Mouse (Mus musculus) midbrain, embryonic 15.5 days (tissue): ENCODE results near the gene Il11ra1. TPM values are rescaled to one million over a fixed set of nuclear protein-coding genes. Genes with fewer than 3 reads are reported as not detected.
A peak's percentile ranks its signal among the peaks of the same experiment; 100 is the strongest.
"Not testable (repeated sequence)": the region's sequence is repeated elsewhere in the genome, so short reads cannot be mapped to it uniquely, and the experiment has no call there.

Experiments used
- ATAC-seq: fragments of 200-750 bp; cut with Nextera tagmentation; replicated peaks from 2 replicates; pipeline ENCODE4 v1.8.0; 2017; ENCODE audit warnings: moderate TSS enrichment
- H3K27ac ChIP-seq: fragments of 300-500 bp; sonication (generic); 2 replicates; pipeline ENCODE4 v1.5.1; 2015; ENCODE audit warnings: mild to moderate bottlenecking, inconsistent platforms
- H3K27me3 ChIP-seq: fragments of 300-500 bp; sonication (generic); replicated peaks from 2 replicates; pipeline ENCODE4 v1.6.1; 2015; ENCODE audit warnings: inconsistent platforms
- H3K36me3 ChIP-seq: fragments of 300-500 bp; sonication (generic); replicated peaks from 2 replicates; pipeline ENCODE4 v1.6.1; 2015; ENCODE audit warnings: inconsistent platforms
- H3K4me1 ChIP-seq: fragments of 300-500 bp; sonication (generic); 2 replicates; pipeline ENCODE4 v1.6.1; 2015; ENCODE audit warnings: inconsistent platforms
- H3K4me2 ChIP-seq: fragments of 300-500 bp; sonication (generic); 2 replicates; pipeline ENCODE4 v1.6.1; 2015; ENCODE audit warnings: inconsistent platforms, mild to moderate bottlenecking, moderate library complexity
- H3K4me3 ChIP-seq: fragments of 300-500 bp; sonication (generic); 2 replicates; pipeline ENCODE4 v1.5.1; 2015; ENCODE audit warnings: mild to moderate bottlenecking, inconsistent platforms
- H3K9ac ChIP-seq: fragments of 300-500 bp; sonication (generic); 2 replicates; pipeline ENCODE4 v1.6.1; 2015; ENCODE audit warnings: mild to moderate bottlenecking, inconsistent platforms
- H3K9me3 ChIP-seq: fragments of 300-500 bp; sonication (generic); 2 replicates; pipeline ENCODE4 v1.6.1; 2016; ENCODE audit warnings: inconsistent platforms
- whole genome bisulfite sequencing: fragments of 180-500 bp; shearing (Covaris S2); methylation state at CpG from one replicate; pipeline ENCODE4 v1.1.7; 2015; ENCODE audit warnings: mixed read lengths; 5-methylcytosine and 5-hydroxymethylcytosine counted together
- polyA plus RNA-seq: library from polyadenylated mRNA; unstranded; fragments of >200 nt; fragmentation: Nextera tagmentation; extraction: Ambion mirVana; gene quantifications from 2 replicates; pipeline ENCODE4 v1.2.1, GENCODE M21; 2015

The Il11ra1 gene
- polyA plus RNA-seq, 1 experiment from 2014 or later = 37.5 TPM

- not testable (repeated sequence) for ATAC-seq, H3K4me3 ChIP-seq, H3K27me3 ChIP-seq, H3K4me1 ChIP-seq, H3K36me3 ChIP-seq, H3K9ac ChIP-seq, H3K27ac ChIP-seq, H3K9me3 ChIP-seq
- WGBS = 10% methylated on average over 18 of the region's 32 CpGs
- peak overlapping the region; percentile 36 for H3K4me2 ChIP-seq
These were observed 1.3 kb upstream of the Il11ra1 start for GRCm38 (mm10) chr4:41698421-41699016.

- H3K27me3 ChIP-seq, ATAC-seq, H3K9ac ChIP-seq, H3K4me1 ChIP-seq, H3K9me3 ChIP-seq, H3K27ac ChIP-seq, H3K4me3 ChIP-seq, H3K36me3 ChIP-seq, H3K4me2 ChIP-seq: not testable (repeated sequence)
- 92% methylated on average over 3 of the region's 8 CpGs for WGBS
These were observed 435 bp downstream of the Il11ra1 start for GRCm38 (mm10) chr4:41700224-41700623.

- not testable (repeated sequence) for H3K9me3 ChIP-seq, H3K36me3 ChIP-seq, H3K27me3 ChIP-seq, H3K4me2 ChIP-seq, H3K27ac ChIP-seq, ATAC-seq, H3K4me3 ChIP-seq, H3K9ac ChIP-seq
- peaks cover 14% of the 10 kb centered on the region for H3K4me1 ChIP-seq
- WGBS = 80% methylated on average over 2 of the region's 2 CpGs
These were observed 2.4 kb downstream of the Il11ra1 start for GRCm38 (mm10) chr4:41702226-41702625.

GRCm38 (mm10) chr4:41704651-41705050 is 4.9 kb downstream of the Il11ra1 start:
- Histone ChIP-seq H3K9ac (no peak overlapping the region), H3K9me3 (no peaks in the 10 kb centered on the region), H3K27me3 (no peaks in the 10 kb centered on the region), H3K4me2 (no peak overlapping the region), H3K4me1 (peaks cover 28% of the 10 kb centered on the region), H3K4me3 (no peak overlapping the region), H3K27ac (no peak overlapping the region), H3K36me3 (no peaks in the 10 kb centered on the region)
- no peak for ATAC-seq
- WGBS = 6% methylated on average over 5 of the region's 5 CpGs

- Histone ChIP-seq H3K4me2 (peak overlapping the region; percentile 38), H3K4me3 (no peak overlapping the region), H3K36me3 (no peaks in the 10 kb centered on the region), H3K4me1 (peaks cover 31% of the 10 kb centered on the region), H3K27ac (peak overlapping the region; percentile 69), H3K9me3 (no peaks in the 10 kb centered on the region), H3K27me3 (no peaks in the 10 kb centered on the region), H3K9ac (no peak overlapping the region)
- peak; percentile 35 for ATAC-seq
- 45% methylated on average over 19 of the region's 19 CpGs for WGBS
These were observed 6.3 kb downstream of the Il11ra1 start for GRCm38 (mm10) chr4:41705922-41706754.

GRCm38 (mm10) chr4:41707011-41707535 is 7.3 kb downstream of the Il11ra1 start:
- peak; percentile 89 for ATAC-seq
- Histone ChIP-seq H3K4me3 (no peak overlapping the region), H3K4me1 (peaks cover 40% of the 10 kb centered on the region), H3K27ac (peak overlapping the region; percentile 69), H3K9ac (no peak overlapping the region), H3K4me2 (peak overlapping the region; percentile 38), H3K36me3 (no peaks in the 10 kb centered on the region), H3K9me3 (no peaks in the 10 kb centered on the region), H3K27me3 (no peaks in the 10 kb centered on the region)
- WGBS = 2% methylated on average over 13 of the region's 13 CpGs

GRCm38 (mm10) chr4:41708192-41708745 is 8.5 kb downstream of the Il11ra1 start:
- Histone ChIP-seq H3K36me3 (no peaks in the 10 kb centered on the region), H3K4me2 (no peak overlapping the region), H3K4me3 (no peak overlapping the region), H3K4me1 (peaks cover 48% of the 10 kb centered on the region), H3K9ac (no peak overlapping the region), H3K9me3 (no peaks in the 10 kb centered on the region), H3K27ac (peak overlapping the region; percentile 15; the same call in 1 of the 2 replicates), H3K27me3 (no peaks in the 10 kb centered on the region)
- ATAC-seq = 0 out of 2 replicates have a peak, but pooled peaks have one; percentile 22
- 41% methylated on average over 8 of the region's 8 CpGs for WGBS

GRCm38 (mm10) chr4:41710229-41710628 is 10.4 kb downstream of the Il11ra1 start:
- Histone ChIP-seq H3K4me3 (no peak overlapping the region), H3K9ac (no peak overlapping the region), H3K27me3 (no peaks in the 10 kb centered on the region), H3K9me3 (no peaks in the 10 kb centered on the region), H3K27ac (no peak overlapping the region), H3K36me3 (no peaks in the 10 kb centered on the region), H3K4me1 (peaks cover 60% of the 10 kb centered on the region), H3K4me2 (no peak overlapping the region)
- no peak for ATAC-seq
- WGBS = 72% methylated on average over 4 of the region's 4 CpGs

GRCm38 (mm10) chr4:41711705-41712375 is 12.1 kb downstream of the Il11ra1 start:
- peak overlapping the region; percentile 88 for H3K4me3 ChIP-seq
- WGBS = 69% methylated on average over 16 of the region's 16 CpGs
- ATAC-seq = no peak
- peak overlapping the region; percentile 80 for H3K4me2 ChIP-seq
- H3K9me3 ChIP-seq = no peaks in the 10 kb centered on the region
- H3K27ac ChIP-seq = no peak overlapping the region
- peaks cover 54% of the 10 kb centered on the region for H3K4me1 ChIP-seq
- H3K36me3 ChIP-seq = peaks cover 6% of the 10 kb centered on the region; the same call in 1 of the 2 replicates
- H3K27me3 ChIP-seq = no peaks in the 10 kb centered on the region
- H3K9ac ChIP-seq = peak overlapping the region; percentile 92

- Histone ChIP-seq H3K27ac (peak overlapping the region; percentile 85), H3K9me3 (no peaks in the 10 kb centered on the region), H3K9ac (peak overlapping the region; percentile 92), H3K4me3 (peak overlapping the region; percentile 88), H3K36me3 (peaks cover 9% of the 10 kb centered on the region; the same call in 1 of the 2 replicates), H3K27me3 (no peaks in the 10 kb centered on the region), H3K4me2 (peak overlapping the region; percentile 80), H3K4me1 (peaks cover 46% of the 10 kb centered on the region)
- ATAC-seq = peak; percentile 24
- 40% methylated on average over 31 of the region's 31 CpGs for WGBS
These were observed 12.8 kb downstream of the Il11ra1 start for GRCm38 (mm10) chr4:41712421-41713196.
